Mouse (Mus musculus) frontal cortex, postnatal 36 days (tissue): ENCODE data around the gene Sec62.
"Not testable (repeated sequence)": the region's sequence is repeated elsewhere in the genome, so short reads cannot be mapped to it uniquely, and the experiment has no call there.

Experiments used
- DNase-seq, 2 experiments: peaks; one replicate each; pipeline ENCODE4 v3.0.0; 2022; ENCODE audit warnings: low spot score in 2 of 2

Gene Sec62

DNA sequence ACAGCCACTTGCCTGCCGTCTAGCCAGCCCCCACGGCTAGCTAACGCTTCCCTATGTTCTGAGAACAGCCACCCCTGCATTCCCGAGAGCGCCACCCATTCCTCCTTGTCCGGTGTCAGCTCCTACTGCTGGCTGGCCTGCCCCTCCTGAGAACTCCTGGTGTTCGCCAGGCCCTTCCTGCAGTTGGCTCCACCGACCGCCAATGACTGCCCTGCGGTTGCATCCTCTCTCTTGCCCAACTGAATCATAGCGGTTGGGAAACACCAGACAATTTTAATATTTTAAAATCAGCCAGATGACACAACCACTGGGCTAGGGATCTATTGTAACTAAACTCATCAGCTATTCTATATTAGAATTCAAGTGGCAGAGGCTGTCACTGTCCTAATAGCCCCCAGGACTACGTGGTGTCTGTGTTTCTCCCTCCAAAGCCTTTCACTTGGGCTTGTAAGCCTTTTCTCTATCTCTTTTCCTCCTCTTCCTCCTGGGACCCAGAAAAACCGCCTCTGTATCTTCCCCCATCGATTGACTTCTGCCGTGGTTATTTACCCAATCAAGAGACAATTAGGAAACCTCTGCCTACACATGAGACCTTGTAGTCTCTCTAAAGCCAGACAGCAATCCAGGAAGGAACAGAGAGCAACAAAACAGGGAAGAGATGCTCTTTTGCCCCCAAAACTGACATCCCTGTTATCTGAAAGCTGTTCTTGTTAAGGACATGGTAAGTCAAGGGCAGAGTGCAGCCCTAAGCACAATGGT is 39.4 kb downstream of the Sec62 start:
- DNase-seq = no peak

DNA sequence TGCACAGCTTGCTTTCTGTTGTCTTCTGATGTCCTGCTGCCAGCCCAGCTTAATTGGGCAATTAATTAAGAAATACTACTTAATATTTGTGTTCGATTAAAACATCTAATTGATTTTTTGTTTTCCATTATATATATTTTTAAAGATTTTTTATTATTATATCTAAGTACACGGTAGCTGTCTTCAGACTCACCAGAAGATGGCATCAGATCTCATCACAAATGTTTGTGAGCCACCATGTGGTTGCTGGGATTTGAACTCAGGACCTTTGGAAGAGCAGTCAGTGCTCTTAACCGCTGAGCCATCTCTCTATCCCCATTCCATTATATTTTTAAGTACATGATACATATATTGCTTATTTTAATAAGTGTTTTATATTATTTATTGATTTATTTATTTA is 40.6 kb downstream of the Sec62 start:
- no peak for DNase-seq

DNA sequence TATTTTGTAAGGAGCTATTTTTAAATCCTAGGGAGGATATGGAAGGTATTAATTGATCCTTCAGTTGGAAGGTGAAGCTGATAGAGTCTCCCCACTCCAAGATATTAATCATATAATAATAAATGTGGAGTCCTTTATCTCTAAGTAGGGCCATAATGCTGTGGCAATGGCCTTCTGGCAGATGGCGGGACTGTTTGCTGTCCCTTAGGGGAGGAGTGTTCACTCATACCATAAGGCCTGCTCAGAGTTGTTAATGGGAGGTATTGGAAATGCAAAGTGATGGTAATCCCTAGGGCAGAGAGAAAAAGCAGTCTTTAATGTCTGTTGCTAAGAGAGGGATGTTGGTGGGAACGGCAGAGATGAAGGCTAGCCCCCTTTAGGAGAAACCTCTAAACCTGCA is 53.1 kb downstream of the Sec62 start:
- DNase-seq = no peak

DNA sequence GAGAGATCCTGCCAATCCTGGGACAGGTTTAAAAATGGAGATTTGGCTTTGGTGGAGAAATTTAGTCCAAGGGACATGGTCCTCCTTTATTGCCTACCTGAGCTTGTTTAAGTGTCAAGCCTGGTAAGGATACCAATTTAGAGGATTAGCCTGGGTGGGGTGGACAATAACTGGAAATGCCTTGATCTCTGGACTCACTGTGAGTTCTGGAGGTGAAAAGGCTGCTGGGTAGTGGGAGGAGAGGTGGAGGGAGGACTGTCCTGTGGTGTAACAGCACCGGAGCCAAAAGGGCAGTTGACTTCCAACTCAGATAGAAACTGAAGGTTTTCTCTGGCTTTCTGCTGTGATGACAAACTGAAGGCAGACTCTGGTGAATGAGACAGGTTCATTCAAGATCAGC is 54.7 kb downstream of the Sec62 start:
- no peak for DNase-seq

DNA sequence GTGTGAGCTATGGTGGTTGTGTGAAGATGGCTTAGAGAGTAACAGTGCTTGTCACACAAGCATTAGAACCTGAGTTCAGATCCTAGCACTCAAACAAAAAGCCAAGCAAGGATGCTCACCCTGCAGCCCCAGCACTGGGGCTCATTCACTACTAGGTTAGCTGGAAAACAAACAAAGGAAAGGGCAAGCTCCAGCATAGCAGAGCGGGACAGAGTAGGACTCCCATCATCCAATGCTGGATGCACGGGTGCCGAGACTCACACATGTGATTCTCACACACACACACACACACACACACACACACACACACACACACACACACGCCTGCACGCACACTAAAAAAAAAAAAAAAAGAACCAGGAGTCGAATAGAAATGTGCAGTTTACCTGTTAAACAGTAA is 58.7 kb downstream of the Sec62 start:
- no peak for DNase-seq

DNA sequence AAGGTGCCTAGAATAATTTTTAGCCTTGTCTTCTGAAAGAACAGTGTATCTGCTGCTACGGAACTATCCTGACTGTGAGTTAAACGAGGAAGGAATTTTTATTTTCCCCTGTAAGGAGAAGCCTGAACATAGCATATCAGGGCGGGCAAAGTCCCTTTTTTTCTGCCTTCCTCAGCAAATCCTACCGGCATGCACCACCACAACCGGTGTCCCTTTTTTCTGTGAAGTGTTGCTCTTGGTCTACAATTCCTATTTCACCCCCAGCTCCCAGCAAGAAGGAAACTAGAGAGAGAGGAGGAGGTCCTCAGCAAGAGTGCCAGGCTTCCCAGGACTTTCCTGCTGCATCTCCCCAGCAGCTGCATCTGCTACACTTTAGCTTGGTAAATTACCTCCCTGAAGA is 60.9 kb downstream of the Sec62 start:
- no peak for DNase-seq

DNA sequence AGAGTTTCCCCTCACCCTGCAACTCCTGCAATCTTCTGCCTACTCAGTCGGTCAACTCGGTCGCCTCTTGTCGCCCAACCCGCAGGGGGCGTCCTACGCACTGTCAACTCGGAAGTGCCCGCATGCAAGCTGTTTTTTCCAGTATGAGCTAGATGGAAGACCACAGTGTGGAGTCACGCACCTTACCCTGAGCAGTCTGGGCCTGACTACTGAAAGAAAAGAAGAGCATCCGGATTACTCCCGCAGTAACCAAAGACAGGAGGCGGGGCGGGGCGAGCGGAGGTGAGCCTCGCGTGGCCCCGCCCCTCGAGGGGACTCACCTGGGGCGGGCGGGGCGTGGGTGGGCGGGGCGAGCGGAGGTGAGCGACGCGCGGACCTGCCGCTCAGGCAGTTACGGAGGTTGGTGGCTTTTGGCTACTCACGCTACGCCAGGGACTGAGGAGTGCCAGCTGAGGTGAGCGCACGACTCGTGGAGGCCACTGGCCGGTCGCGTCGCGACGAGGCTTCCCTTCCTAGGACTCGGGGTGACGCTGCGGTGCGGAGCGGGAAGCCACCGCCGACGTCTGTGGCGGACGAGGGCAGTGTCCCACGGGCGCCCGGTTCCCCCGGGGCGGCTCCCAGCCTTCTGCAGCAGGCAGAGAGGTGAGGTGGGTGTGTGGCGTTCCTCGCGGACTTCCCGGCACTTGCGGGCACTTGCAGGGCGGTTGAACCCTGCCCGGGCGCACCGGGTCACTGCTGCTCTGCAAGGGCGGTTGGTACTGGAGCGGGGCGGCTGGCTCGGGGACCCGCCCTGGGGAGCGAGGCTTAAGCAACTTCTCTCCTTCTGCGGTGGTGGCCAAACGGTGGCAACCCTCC is 63.2 kb downstream of the Sec62 start, which contains the start of gene Gpr160:
Gene Gpr160 (plus strand): TSS at position 347 of the 855 bp plus-strand sequence.
- peak; percentile 41 to 50 for DNase-seq

DNA sequence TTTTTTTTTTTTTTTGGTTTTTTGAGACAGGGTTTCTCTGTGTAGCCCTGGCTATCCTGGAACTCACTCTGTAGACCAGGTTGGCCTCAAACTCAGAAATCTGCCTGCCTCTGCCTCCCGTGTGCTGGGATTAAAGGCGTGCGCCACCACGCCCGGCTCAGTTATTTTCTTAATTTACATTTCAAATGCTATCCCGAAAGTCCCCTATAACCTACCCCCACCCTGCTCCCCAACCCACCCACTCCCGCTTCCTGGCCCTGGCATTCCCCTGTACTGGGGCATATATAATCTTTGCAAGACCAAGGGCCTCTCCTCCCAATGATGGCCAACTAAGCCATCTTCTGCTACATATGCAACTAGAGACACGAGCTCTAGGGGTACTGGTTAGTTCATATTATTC is 66.9 kb downstream of the Sec62 start:
- not testable (repeated sequence) for DNase-seq

DNA sequence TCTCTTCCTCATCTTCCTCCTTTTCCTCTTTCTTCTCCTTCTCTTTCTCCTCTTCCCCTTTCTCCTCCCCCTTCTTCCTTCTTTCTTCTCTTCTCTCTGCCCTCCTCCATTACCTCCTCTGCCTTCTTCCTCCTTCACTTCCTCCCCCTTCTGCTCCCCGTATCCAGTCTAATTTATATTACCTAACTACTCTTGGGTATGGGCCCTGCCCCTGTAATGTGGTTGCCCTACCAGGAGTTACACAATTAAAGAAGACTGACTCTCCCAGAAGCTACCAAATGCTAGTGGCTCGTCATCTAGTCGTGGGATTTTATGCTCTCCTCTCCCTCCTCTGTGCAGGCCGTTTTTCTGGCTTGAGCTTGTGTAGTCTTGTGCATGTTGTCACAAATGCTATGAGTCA is 68.0 kb downstream of the Sec62 start:
- DNase-seq = no peak

DNA sequence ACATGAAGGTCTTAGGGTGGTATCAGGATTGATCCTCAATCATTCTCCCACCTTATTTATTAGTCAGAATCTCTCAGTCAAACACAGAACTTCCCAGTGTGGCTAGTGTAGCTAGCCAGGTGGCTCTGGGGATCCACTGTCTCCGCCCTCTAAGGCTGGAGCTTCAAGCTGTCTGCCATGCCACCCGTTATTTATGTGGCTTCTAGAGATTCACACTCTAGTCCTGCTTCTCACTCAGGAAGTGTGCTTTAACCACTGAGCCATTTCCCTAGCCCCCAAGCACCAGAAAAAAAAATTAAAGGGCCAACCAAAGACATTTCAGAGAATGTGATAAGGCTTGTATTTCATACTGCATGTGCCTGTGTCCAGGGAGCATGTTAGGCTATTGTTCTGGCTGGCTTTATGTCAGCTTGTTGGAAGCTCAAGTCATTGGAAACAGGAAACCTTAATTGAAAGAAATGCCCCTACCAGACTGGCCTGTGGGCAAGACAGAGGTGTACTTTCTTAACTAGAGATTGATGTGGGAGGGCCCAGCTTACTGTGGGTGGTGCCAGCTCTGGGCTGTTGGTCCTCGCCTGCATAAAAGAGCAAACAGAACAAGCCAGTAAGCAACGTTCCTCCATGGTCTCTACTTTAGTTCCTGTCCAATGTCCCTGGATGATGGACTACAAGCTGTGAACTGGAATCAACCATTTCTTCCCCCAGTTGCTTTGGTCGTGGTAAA is 71.2 kb downstream of the Sec62 start:
- DNase-seq = no peak

DNA sequence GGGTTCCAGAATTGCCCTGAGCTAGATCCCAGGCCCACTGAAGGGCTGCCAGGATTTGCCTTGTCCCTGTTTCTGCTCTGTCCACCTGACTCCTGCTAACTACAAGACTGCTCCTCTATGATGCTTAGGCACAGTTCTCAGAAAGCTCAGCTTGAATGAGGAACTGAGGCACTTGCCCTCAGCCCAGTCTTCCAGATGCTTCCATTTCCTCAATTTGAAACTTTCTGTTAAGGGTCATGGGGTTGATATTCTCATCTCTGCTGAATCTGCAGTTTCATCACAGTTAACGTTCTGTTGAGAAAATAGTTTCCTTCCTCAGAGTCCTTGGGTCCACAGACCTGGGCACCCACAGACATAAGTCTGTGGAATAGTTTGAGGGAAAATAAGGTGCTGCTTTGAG is 72.0 kb downstream of the Sec62 start:
- DNase-seq = no peak

DNA sequence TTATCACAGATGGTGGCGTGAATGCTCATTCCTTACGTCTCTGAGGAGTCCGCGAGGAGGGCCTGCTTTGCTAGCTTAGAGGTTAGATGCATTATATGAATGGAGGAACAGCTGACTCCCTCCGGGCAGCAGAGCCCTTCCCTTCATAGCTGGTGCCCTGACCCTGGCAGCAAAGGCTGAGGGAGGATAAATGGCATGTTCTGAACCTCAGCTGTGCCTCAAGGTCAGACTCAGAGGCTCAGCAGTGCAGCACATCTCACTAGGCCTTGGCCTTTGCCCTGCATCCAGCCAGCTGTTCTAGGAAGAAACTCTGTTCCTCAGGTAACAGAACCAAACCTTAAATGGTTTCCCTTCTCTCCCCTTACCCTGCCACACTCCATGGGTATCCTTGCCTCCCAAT is 75.5 kb downstream of the Sec62 start:
- DNase-seq = no peak

DNA sequence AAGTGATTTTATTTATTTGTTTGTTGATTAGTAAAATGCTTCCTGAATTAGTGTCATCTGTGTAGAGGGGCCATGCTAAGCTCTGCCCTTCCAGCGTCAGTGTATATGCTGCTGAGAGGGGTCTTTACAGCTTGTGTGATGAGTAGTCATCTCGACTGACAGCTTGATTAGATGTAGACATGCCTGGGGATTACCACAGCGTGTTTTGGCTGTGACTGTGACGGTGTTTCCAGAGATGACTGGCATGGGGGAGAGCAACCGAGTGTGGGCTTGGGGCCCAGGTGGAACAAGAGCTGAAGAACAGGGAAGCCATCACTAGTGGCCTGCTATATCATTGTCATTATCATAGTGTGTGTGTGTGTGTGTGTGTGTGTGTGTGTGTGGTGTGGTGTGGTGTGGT is 76.0 kb downstream of the Sec62 start:
- DNase-seq = no peak

DNA sequence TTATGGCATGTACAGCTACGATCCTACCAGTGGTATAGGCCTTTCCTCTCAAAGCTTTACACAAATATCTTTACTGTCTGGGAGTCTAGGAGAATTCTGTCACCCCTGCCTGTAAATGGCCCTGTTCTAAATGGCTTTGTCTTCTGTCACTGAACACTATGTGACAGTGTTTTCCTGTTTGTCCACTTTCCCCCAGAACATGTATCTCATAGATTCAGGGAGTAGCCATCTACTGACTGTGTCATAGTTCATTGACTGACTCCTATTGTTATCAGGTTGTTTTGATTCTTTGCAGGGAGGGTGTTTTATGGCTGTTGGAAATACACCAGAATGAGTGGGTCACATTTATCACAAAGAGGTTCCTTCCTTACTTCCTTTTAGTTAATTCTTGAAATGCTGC is 77.3 kb downstream of the Sec62 start:
- no peak for DNase-seq
